ENCODE assay signal across 20 mouse cellular contexts in the genomic region with DNA sequence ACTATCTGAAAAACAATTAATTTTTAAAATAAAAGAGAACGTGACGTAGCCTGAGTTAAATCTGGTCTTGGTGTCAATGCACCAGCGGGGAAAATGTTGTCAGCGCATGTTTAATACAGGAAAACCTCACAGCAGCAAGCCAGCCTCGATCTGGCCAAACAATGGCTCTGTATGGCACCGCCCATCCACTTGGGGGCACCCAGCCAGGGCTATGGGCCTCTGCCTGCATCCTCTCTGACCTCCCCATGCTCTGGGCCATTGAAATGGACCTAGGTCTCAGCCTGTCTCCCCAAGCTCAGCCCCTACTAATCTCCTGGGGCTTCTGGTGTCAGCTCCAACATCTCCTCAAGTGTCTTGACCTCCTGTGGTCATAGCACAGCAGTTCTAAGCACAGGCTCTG. TPM values are rescaled to one million over a fixed set of nuclear protein-coding genes. Genes with fewer than 3 reads are reported as not detected.
DNase-seq lines count a peak whose midpoint lies in the region; ATAC-seq and TF ChIP-seq lines count a peak whose summit lies in the region.
"Had no signal": no experiment of that assay in that cellular context is flagged by ENCODE, and none has a peak within 500 bp of the region (broad histone marks: within the 10 kb centered on the region; RNA-seq: fewer than 3 reads in every experiment).

No protein-coding gene starts in this region.

- H3K79me2 ChIP-seq in heart, adult 2 months (replicated peaks; ENCODE audit: control insufficient read depth, insufficient read depth, low read length), result no peaks in the 10 kb centered on the region

- DNase-seq in heart, adult 2 months, result no peak
- no peak for DNase-seq in heart, embryonic 10.5 days (ENCODE audit: low spot score)
- peak; percentile 49 for DNase-seq in kidney, postnatal 10 days
- DNase-seq in liver, postnatal 0 days, result no peak
- DNase-seq in lung, postnatal 36 days, result peak; percentile 75
- no peak for DNase-seq in right cerebral cortex, postnatal 10 days (ENCODE audit: low spot score in 2 of 2)

- ATAC-seq in kidney, embryonic 14.5 days (ENCODE audit: low FRiP score, low TSS enrichment), result no peak
- no peak for ATAC-seq in liver, postnatal 0 days
- ATAC-seq in liver, embryonic 12.5 days, result no peak
- ATAC-seq: forebrain, embryonic 14.5 days had no signal

- H3K4me2 ChIP-seq in kidney, embryonic 14.5 days (replicated peaks; ENCODE audit: low read depth, low read length), result no peak overlapping the region
- no peak overlapping the region for H3K4me2 ChIP-seq in liver, postnatal 0 days (ENCODE audit: low read depth, low read length)
- H3K4me2 ChIP-seq in liver, embryonic 12.5 days, result no peak overlapping the region
- H3K4me2 ChIP-seq: embryonic facial prominence, embryonic 12.5 days; limb, embryonic 15.5 days had no signal

- H3K9ac ChIP-seq in heart, adult 2 months (ENCODE audit: low read depth, low read length), result no peak overlapping the region
- no peak overlapping the region for H3K9ac ChIP-seq in kidney, embryonic 14.5 days (ENCODE audit: low read depth, low read length)
- no peak overlapping the region for H3K9ac ChIP-seq in liver, postnatal 0 days (replicated peaks)
- H3K9ac ChIP-seq in liver, embryonic 12.5 days, result no peak overlapping the region
- H3K9ac ChIP-seq: embryonic facial prominence, embryonic 12.5 days; limb, embryonic 15.5 days; lung, embryonic 15.5 days had no signal

- intact Hi-C loops in heart, adult 2 months (cut with DNase I), result no loop called here

- H3K9me3 ChIP-seq in heart, embryonic 10.5 days, result 0 out of 2 replicates have a peak, but pooled peaks cover 4% of the 10 kb centered on the region
- no peaks in the 10 kb centered on the region; the same call in 1 of the 2 replicates for H3K9me3 ChIP-seq in kidney, embryonic 14.5 days (ENCODE audit: control insufficient read depth, low read length)
- H3K9me3 ChIP-seq in liver, postnatal 0 days (ENCODE audit: low read length), result no peaks in the 10 kb centered on the region
- H3K9me3 ChIP-seq in liver, embryonic 12.5 days (replicated peaks), result no peaks in the 10 kb centered on the region
- H3K9me3 ChIP-seq: embryonic facial prominence, embryonic 12.5 days; G1E; limb, embryonic 15.5 days; lung, embryonic 15.5 days had no signal

- peak overlapping the region; percentile 52 for H3K27ac ChIP-seq in heart, adult 2 months
- H3K27ac ChIP-seq in heart, embryonic 10.5 days, result no peak overlapping the region
- no peak overlapping the region for H3K27ac ChIP-seq in kidney, embryonic 14.5 days (ENCODE audit: low read depth, low read length)
- peak overlapping the region; percentile 44; the same call in 1 of the 2 replicates for H3K27ac ChIP-seq in liver, postnatal 0 days (ENCODE audit: low read depth)
- H3K27ac ChIP-seq in liver, embryonic 12.5 days, result no peak overlapping the region
- H3K27ac ChIP-seq: embryonic facial prominence, embryonic 12.5 days; limb, embryonic 15.5 days; lung, embryonic 15.5 days had no signal

- no peak for TF ChIP-seq CTCF in heart, adult 2 months (IDR thresholded peaks at IDR 0.05)
- TF ChIP-seq CTCF in liver, postnatal 0 days (IDR thresholded peaks at IDR 0.05; ENCODE audit: low read depth), result no peak

- no peaks in the 10 kb centered on the region for H3K36me3 ChIP-seq in heart, adult 2 months (ENCODE audit: control insufficient read depth, insufficient read depth, low read length)
- H3K36me3 ChIP-seq in heart, embryonic 10.5 days, result no peaks in the 10 kb centered on the region
- no peaks in the 10 kb centered on the region for H3K36me3 ChIP-seq in kidney, embryonic 14.5 days (ENCODE audit: control insufficient read depth, insufficient read depth, low read length)
- no peaks in the 10 kb centered on the region for H3K36me3 ChIP-seq in liver, postnatal 0 days (replicated peaks; ENCODE audit: insufficient read depth, low read length)
- H3K36me3 ChIP-seq in liver, embryonic 12.5 days, result no peaks in the 10 kb centered on the region
- H3K36me3 ChIP-seq: embryonic facial prominence, embryonic 12.5 days; G1E; limb, embryonic 15.5 days; lung, embryonic 15.5 days had no signal

- H3K4me1 ChIP-seq in heart, adult 2 months (ENCODE audit: control insufficient read depth, insufficient read depth, low read length), result peaks cover 16% of the 10 kb centered on the region
- H3K4me1 ChIP-seq in heart, embryonic 10.5 days, result peaks cover 46% of the 10 kb centered on the region
- H3K4me1 ChIP-seq in kidney, embryonic 14.5 days (ENCODE audit: control insufficient read depth, insufficient read depth, low read length), result peaks cover 32% of the 10 kb centered on the region
- H3K4me1 ChIP-seq in liver, postnatal 0 days (ENCODE audit: insufficient read depth), result no peaks in the 10 kb centered on the region
- H3K4me1 ChIP-seq in liver, embryonic 12.5 days, result no peaks in the 10 kb centered on the region

- TF ChIP-seq POLR2A in heart, adult 2 months (IDR thresholded peaks at IDR 0.05; ENCODE audit: insufficient read depth, low read depth, low read length), result no peak

- H3K27me3 ChIP-seq in heart, adult 2 months (ENCODE audit: control insufficient read depth, insufficient read depth, low read length), result no peaks in the 10 kb centered on the region
- H3K27me3 ChIP-seq in heart, embryonic 10.5 days (ENCODE audit: insufficient read depth, poor library complexity, severe bottlenecking), result 0 out of 2 replicates have a peak, but pooled peaks cover 14% of the 10 kb centered on the region
- H3K27me3 ChIP-seq in kidney, embryonic 14.5 days (ENCODE audit: control insufficient read depth, insufficient read depth, low read length), result no peaks in the 10 kb centered on the region
- 0 out of 2 replicates have a peak, but pooled peaks cover 2% of the 10 kb centered on the region for H3K27me3 ChIP-seq in liver, postnatal 0 days (ENCODE audit: insufficient read depth, low read length)
- H3K27me3 ChIP-seq in liver, embryonic 12.5 days (replicated peaks), result peaks cover 30% of the 10 kb centered on the region
- H3K27me3 ChIP-seq: lung, embryonic 15.5 days had no signal

- no peak overlapping the region for H3K4me3 ChIP-seq in heart, adult 2 months
- H3K4me3 ChIP-seq in heart, embryonic 10.5 days, result no peak overlapping the region
- H3K4me3 ChIP-seq in kidney, embryonic 14.5 days (ENCODE audit: low read length), result no peak overlapping the region
- no peak overlapping the region for H3K4me3 ChIP-seq in liver, postnatal 0 days (ENCODE audit: low read depth, low read length)
- no peak overlapping the region for H3K4me3 ChIP-seq in liver, embryonic 12.5 days
- H3K4me3 ChIP-seq: embryonic facial prominence, embryonic 12.5 days; erythroblast, embryonic 14.5 days; limb, embryonic 15.5 days; lung, embryonic 15.5 days had no signal

- TF ChIP-seq EP300 in heart, adult 2 months (IDR thresholded peaks at IDR 0.05; ENCODE audit: insufficient read depth, low read depth, low read length), result no peak
- TF ChIP-seq EP300 in liver, postnatal 0 days (IDR thresholded peaks at IDR 0.05; ENCODE audit: low read depth), result no peak

- WGBS in heart, adult 2 months, result 49% methylated on average over 6 of the region's 6 CpGs
- WGBS in heart, embryonic 10.5 days, result 73% methylated on average over 6 of the region's 6 CpGs
- 80% methylated on average over 6 of the region's 6 CpGs for WGBS in kidney, embryonic 14.5 days
- 54% methylated on average over 6 of the region's 6 CpGs for WGBS in liver, postnatal 0 days (ENCODE audit: insufficient replicate concordance)
- WGBS in liver, embryonic 12.5 days (ENCODE audit: insufficient replicate concordance), result 63% methylated on average over 6 of the region's 6 CpGs

RNA-seq across cellular contexts. Expression of a gene that starts 4.3 kb away (rescaled TPM):
- total RNA-seq in heart, adult 2 months (2021), result 10 to 100 TPM; 27.9 to 33.2 TPM
- polyA plus RNA-seq in heart, adult 2 months (2012; rRNA removed), result 39.0 and 41.4 TPM in 2 replicates
- polyA plus RNA-seq in heart, embryonic 10.5 days (2016; fragmentation: Nextera tagmentation; extraction: Ambion mirVana), result 1.3 and 1.6 TPM in 2 replicates
- polyA plus RNA-seq in kidney, embryonic 14.5 days (2014; fragmentation: Nextera tagmentation; extraction: Ambion mirVana), result 1.8 and 1.9 TPM in 2 replicates
- 6.0 and 7.2 TPM in 2 replicates for polyA plus RNA-seq in liver, postnatal 0 days (2015; fragmentation: Nextera tagmentation; extraction: Ambion mirVana)
- polyA plus RNA-seq in liver, embryonic 12.5 days (2016; fragmentation: Nextera tagmentation; extraction: Ambion mirVana), result 0.41 and 0.66 TPM in 2 replicates
- total RNA-seq: G1E; hematopoietic stem cell, adult 5-6 weeks; megakaryocyte-erythroid progenitor cell, adult 5-6 weeks; monocyte, adult 5-6 weeks had no signal
- polyA plus RNA-seq: erythroblast, embryonic 14.5 days; G1E had no signal

RNA-seq across cellular contexts. Expression of a gene that starts 26.4 kb away (rescaled TPM):
- under 1 TPM; 0.05 to 0.23 TPM for total RNA-seq in heart, adult 2 months (2021)
- polyA plus RNA-seq in heart, adult 2 months (2012; rRNA removed), result 0.33 and 0.41 TPM in 2 replicates
- polyA plus RNA-seq in heart, embryonic 10.5 days (2016; fragmentation: Nextera tagmentation; extraction: Ambion mirVana), result not detected in 2 replicates
- 0.22 TPM in 1 of 2 replicates, not detected in the other for polyA plus RNA-seq in kidney, embryonic 14.5 days (2014; fragmentation: Nextera tagmentation; extraction: Ambion mirVana)
- not detected in 2 replicates for polyA plus RNA-seq in liver, postnatal 0 days (2015; fragmentation: Nextera tagmentation; extraction: Ambion mirVana)
- polyA plus RNA-seq in liver, embryonic 12.5 days (2016; fragmentation: Nextera tagmentation; extraction: Ambion mirVana), result not detected in 2 replicates
- total RNA-seq: hematopoietic stem cell, adult 5-6 weeks; megakaryocyte-erythroid progenitor cell, adult 5-6 weeks; monocyte, adult 5-6 weeks had no signal
- polyA plus RNA-seq: erythroblast, embryonic 14.5 days; G1E; heart, embryonic 14.5 days had no signal

RNA-seq across cellular contexts. Expression of a gene that starts 37.9 kb away (rescaled TPM):
- under 1 TPM in 1 of 2 experiments, not detected in 1; 0.07 TPM for total RNA-seq in heart, adult 2 months (2021)
- 0.59 TPM in 1 of 2 replicates, not detected in the other for polyA plus RNA-seq in heart, adult 2 months (2012; rRNA removed)
- polyA plus RNA-seq in heart, embryonic 10.5 days (2016; fragmentation: Nextera tagmentation; extraction: Ambion mirVana), result 0.36 and 1.5 TPM in 2 replicates
- polyA plus RNA-seq in kidney, embryonic 14.5 days (2014; fragmentation: Nextera tagmentation; extraction: Ambion mirVana), result 0.97 and 1.2 TPM in 2 replicates
- polyA plus RNA-seq in liver, postnatal 0 days (2015; fragmentation: Nextera tagmentation; extraction: Ambion mirVana), result 0.05 and 0.14 TPM in 2 replicates
- polyA plus RNA-seq in liver, embryonic 12.5 days (2016; fragmentation: Nextera tagmentation; extraction: Ambion mirVana), result 0.07 and 0.14 TPM in 2 replicates
- total RNA-seq: G1E; hematopoietic stem cell, adult 5-6 weeks; monocyte, adult 5-6 weeks had no signal
- polyA plus RNA-seq: erythroblast, embryonic 14.5 days; G1E had no signal

RNA-seq across cellular contexts. Expression of a gene that starts 49.3 kb away (rescaled TPM):
- total RNA-seq in heart, adult 2 months (2021), result not detected
- not detected in 2 replicates for polyA plus RNA-seq in heart, adult 2 months (2012; rRNA removed)
- polyA plus RNA-seq in heart, embryonic 10.5 days (2016; fragmentation: Nextera tagmentation; extraction: Ambion mirVana), result 0.14 TPM in 1 of 2 replicates, not detected in the other
- polyA plus RNA-seq in kidney, embryonic 14.5 days (2014; fragmentation: Nextera tagmentation; extraction: Ambion mirVana), result 0.29 TPM in 1 of 2 replicates, not detected in the other
- polyA plus RNA-seq in liver, postnatal 0 days (2015; fragmentation: Nextera tagmentation; extraction: Ambion mirVana), result not detected in 2 replicates
- 0.08 TPM in 1 of 2 replicates, not detected in the other for polyA plus RNA-seq in liver, embryonic 12.5 days (2016; fragmentation: Nextera tagmentation; extraction: Ambion mirVana)
- total RNA-seq: adrenal gland, postnatal 14 days; G1E; hematopoietic stem cell, adult 5-6 weeks; megakaryocyte-erythroid progenitor cell, adult 5-6 weeks; monocyte, adult 5-6 weeks had no signal
- polyA plus RNA-seq: erythroblast, embryonic 14.5 days; G1E; heart, embryonic 14.5 days; lung, embryonic 15.5 days; neural tube, embryonic 11.5 days had no signal

RNA-seq across cellular contexts. Expression of a gene that starts 56.9 kb away (rescaled TPM):
- 1 to 10 TPM; 3.6 to 3.7 TPM for total RNA-seq in heart, adult 2 months (2021)
- polyA plus RNA-seq in heart, adult 2 months (2012; rRNA removed), result 6.5 and 8.7 TPM in 2 replicates
- polyA plus RNA-seq in heart, embryonic 10.5 days (2016; fragmentation: Nextera tagmentation; extraction: Ambion mirVana), result 9.9 and 11.2 TPM in 2 replicates
- 9.7 and 13.0 TPM in 2 replicates for polyA plus RNA-seq in kidney, embryonic 14.5 days (2014; fragmentation: Nextera tagmentation; extraction: Ambion mirVana)
- 2.4 and 2.7 TPM in 2 replicates for polyA plus RNA-seq in liver, postnatal 0 days (2015; fragmentation: Nextera tagmentation; extraction: Ambion mirVana)
- polyA plus RNA-seq in liver, embryonic 12.5 days (2016; fragmentation: Nextera tagmentation; extraction: Ambion mirVana), result 10.2 and 10.7 TPM in 2 replicates

Comparison
In these comparisons a context has a peak if more than half of its experiments do, and no peak if none do; other contexts are left out.
1. H3K27ac ChIP-seq: peak in heart, adult 2 months (single experiment) and liver, postnatal 0 days (single experiment); none in heart, embryonic 10.5 days (single experiment), kidney, embryonic 14.5 days (single experiment) and liver, embryonic 12.5 days (single experiment).
2. DNase-seq: peak in kidney, postnatal 10 days (single experiment) and lung, postnatal 36 days (single experiment); none in heart, adult 2 months (0 of 2), heart, embryonic 10.5 days (single experiment), liver, postnatal 0 days (single experiment) and right cerebral cortex, postnatal 10 days (0 of 2).